Mouse (Mus musculus): ENCODE measurements around the gene Fam155a. TPM values are rescaled to one million over a fixed set of nuclear protein-coding genes. Genes with fewer than 3 reads are reported as not detected.

Gene Fam155a
- 2.2 TPM for polyA plus RNA-seq (2014; fragmentation: Illumina TruSeq; extraction: RNeasy Lipid Tissue Mini Kit (QIAGEN cat#74804); ENCODE audit: low read depth, low replicate concordance)

DNA sequence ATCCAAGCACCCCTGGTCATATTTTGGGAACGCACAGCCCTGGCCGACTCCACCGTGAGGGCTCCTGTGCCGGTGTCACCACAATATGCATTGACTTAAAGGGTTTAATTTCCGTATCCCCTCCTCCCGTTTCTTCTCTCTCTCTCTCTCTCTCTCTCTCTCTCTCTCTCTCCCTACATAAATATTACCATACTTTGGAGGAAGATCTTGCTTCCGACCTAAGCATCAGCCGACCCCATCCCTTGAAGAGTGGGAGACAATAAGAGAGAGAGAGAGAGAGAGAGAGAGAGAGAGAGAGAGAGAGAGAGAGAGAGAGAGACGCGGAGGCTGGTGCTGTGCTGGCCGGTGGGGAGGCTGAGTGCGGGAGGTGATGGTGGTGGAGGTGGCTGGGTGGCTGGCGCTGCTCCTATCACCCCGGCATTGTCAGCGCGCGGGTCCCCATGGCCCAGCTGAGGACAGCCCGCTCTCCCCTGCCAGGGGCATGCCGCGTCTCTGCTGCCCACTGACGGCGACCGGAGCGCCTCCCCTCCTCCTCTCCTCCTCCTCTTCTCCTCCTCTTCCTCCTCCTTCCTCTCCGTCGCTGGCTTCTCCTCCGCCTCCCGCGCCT, at the start of gene Fam155a:
Fam155a (minus strand) TSS at position 163 of the 607 bp plus-strand sequence.

Other genes with a start within 250 kb of the Fam155a start
- not detected for gene Gm10217, start 93.1 kb upstream of the Fam155a start, polyA plus RNA-seq (2014; fragmentation: Illumina TruSeq; extraction: RNeasy Lipid Tissue Mini Kit (QIAGEN cat#74804); ENCODE audit: low read depth, low replicate concordance)
- 17.6 TPM for gene Lig4, start 206.5 kb upstream of the Fam155a start, polyA plus RNA-seq (2014; fragmentation: Illumina TruSeq; extraction: RNeasy Lipid Tissue Mini Kit (QIAGEN cat#74804); ENCODE audit: low read depth, low replicate concordance)
- gene Abhd13, start 206.5 kb upstream of the Fam155a start, polyA plus RNA-seq (2014; fragmentation: Illumina TruSeq; extraction: RNeasy Lipid Tissue Mini Kit (QIAGEN cat#74804); ENCODE audit: low read depth, low replicate concordance) = 83.8 TPM
- gene Tnfsf13b, start 235.3 kb upstream of the Fam155a start, polyA plus RNA-seq (2014; fragmentation: Illumina TruSeq; extraction: RNeasy Lipid Tissue Mini Kit (QIAGEN cat#74804); ENCODE audit: low read depth, low replicate concordance) = 9.6 TPM

All from sigmoid colon, adult 10 weeks (tissue).